Mouse (Mus musculus) bone marrow, adult 2 months (tissue): ENCODE measurements around the gene Sdk1.

Experiments
- CTCF ChIP-seq: fragments of 200-500 bp; IDR thresholded peaks from 2 replicates; pipeline ENCODE4 v1.5.1; 2011; ENCODE audit warnings: low read length, control low read depth; ENCODE audit not compliant: control insufficient read depth, insufficient read depth
- POLR2A ChIP-seq: fragments of 200-500 bp; IDR thresholded peaks from 2 replicates; pipeline ENCODE4 v1.6.1; 2011; ENCODE audit warnings: low read depth, mild to moderate bottlenecking, control low read depth, low read length, borderline replicate concordance; ENCODE audit not compliant: control insufficient read depth

- TF ChIP-seq CTCF (no peak), POLR2A (no peak)
Observed at GRCm38 (mm10) chr5:141310641-141311040, 69.4 kb downstream of the Sdk1 start.
